Mouse (Mus musculus): ENCODE data around the gene Zfp618. TPM values are rescaled to one million over a fixed set of nuclear protein-coding genes. Genes with fewer than 3 reads are reported as not detected.

Zfp618 gene
- polyA plus RNA-seq, 1 experiment from 2014 or later = 40.4 TPM

DNA sequence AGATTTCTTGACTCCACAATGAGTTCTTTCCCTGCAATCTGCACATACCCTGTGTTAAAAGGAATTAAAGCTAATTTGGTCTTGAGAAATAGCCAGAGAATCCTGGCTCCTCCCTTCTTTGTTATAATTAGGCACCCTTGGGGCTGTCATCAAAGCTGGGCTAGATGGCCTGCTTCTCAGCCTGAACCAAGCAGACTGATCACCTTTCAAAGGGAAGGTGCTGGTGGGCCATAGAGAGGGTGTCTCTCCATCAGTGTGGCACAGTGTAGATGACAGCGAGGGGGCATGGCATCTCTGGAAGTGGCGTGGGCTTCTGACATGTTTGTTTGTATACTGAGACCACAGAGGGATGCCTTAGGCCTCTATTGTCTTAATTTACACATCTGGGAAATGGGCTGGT is 9.5 kb downstream of the Zfp618 start:
- no peak overlapping the region for H3K4me3 ChIP-seq
- H3K27me3 ChIP-seq = no peaks in the 10 kb centered on the region
- WGBS = 80% methylated on average over 2 of the region's 2 CpGs
- H3K27ac ChIP-seq = no peak overlapping the region
- H3K9me3 ChIP-seq = no peaks in the 10 kb centered on the region
- no peaks in the 10 kb centered on the region for H3K36me3 ChIP-seq
- no peak overlapping the region for H3K4me2 ChIP-seq (replicated peaks)
- H3K9ac ChIP-seq = no peak overlapping the region
- no peak for ATAC-seq (ENCODE audit: insufficient number of reproducible peaks, insufficient read depth, low FRiP score, low TSS enrichment)
- H3K4me1 ChIP-seq = peaks cover 28% of the 10 kb centered on the region

DNA sequence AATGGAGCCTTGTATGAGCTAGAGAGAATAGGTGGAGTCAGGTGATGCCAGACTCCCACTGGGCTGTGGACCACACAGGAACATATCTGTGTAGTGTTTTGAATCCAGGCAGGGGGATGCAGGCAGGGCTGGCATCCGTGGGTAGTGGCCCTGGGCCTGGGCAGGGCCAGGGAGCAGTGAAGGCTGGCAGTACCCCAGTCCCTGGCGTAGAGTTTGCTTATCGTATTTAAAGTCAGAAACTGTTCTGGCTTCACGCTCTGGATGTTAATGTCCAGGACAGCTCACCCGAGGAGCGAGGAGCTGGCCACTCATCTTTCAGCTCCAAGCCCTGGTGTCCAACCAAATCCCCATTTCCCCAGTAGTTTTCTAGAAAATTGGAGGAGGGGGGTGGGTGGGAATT is 10.2 kb downstream of the Zfp618 start:
- no peak overlapping the region for H3K27ac ChIP-seq
- H3K4me3 ChIP-seq = no peak overlapping the region
- ATAC-seq (ENCODE audit: insufficient number of reproducible peaks, insufficient read depth, low FRiP score, low TSS enrichment) = no peak
- no peaks in the 10 kb centered on the region for H3K27me3 ChIP-seq
- no peak overlapping the region for H3K4me2 ChIP-seq (replicated peaks)
- 86% methylated on average over 6 of the region's 6 CpGs for WGBS
- no peak overlapping the region for H3K9ac ChIP-seq
- H3K36me3 ChIP-seq = no peaks in the 10 kb centered on the region
- H3K9me3 ChIP-seq = no peaks in the 10 kb centered on the region
- peaks cover 24% of the 10 kb centered on the region for H3K4me1 ChIP-seq

DNA sequence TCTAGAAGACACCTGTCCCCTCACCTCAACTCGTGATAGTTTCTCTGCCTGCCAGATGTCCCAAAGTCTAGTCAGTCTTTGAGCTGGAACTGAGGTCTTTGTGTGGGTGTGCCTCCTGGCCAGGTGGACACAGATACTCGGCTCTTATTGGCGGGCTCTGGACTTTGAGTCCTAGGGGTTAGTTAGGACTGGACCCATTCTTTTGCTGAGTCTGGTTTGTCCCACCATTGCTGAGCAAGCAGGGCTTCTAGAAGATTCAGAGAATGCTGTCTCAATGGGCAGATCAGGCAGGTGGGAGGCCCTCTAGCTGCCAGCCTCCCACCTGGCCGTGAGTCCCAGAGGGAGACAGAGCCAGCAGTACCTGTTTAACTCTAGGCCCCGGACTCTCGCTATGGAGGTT is 12.1 kb downstream of the Zfp618 start:
- WGBS = 87% methylated on average over 6 of the region's 6 CpGs
- Histone ChIP-seq H3K27me3 (no peaks in the 10 kb centered on the region), H3K4me3 (no peak overlapping the region), H3K27ac (no peak overlapping the region), H3K36me3 (no peaks in the 10 kb centered on the region), H3K9me3 (no peaks in the 10 kb centered on the region), H3K9ac (no peak overlapping the region), H3K4me2 (replicated peaks) (no peak overlapping the region), H3K4me1 (peaks cover 17% of the 10 kb centered on the region)
- no peak for ATAC-seq (ENCODE audit: insufficient number of reproducible peaks, insufficient read depth, low FRiP score, low TSS enrichment)

DNA sequence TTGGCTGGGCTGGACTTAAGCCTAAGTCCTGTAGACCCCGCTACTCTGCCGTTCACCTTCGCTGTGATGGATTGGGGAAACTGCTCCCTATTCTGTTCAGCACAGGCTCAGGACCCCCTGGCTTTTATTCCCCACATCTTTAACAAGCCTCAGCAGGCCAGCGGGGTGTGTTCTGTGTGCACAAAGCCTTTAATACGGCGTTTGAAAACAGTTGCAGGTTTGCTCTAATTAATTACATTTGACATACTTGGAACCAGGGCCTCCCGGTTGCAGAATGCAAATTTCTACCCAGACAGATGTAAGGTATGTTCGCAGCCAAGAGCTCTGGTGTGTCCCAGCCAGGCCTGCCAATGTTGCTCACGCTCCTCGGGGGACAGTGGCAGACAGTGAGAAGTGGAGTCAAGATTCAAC is 13.1 kb downstream of the Zfp618 start:
- Histone ChIP-seq H3K27ac (no peak overlapping the region), H3K27me3 (no peaks in the 10 kb centered on the region)

DNA sequence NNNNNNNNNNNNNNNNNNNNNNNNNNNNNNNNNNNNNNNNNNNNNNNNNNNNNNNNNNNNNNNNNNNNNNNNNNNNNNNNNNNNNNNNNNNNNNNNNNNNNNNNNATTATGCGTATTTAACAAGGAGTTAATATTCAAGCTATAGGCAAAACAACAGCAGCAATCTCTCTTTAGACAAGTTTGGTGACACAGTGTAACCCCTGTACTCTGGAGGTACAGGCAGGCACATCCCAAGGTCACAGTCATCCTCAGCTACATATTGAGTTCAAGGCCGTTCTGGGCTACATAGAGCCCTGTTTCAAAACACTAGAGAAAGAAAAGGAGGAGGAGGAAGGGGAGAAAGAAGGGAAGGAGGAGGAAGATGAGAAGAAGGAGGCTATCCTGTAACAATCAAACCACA is 16.2 kb downstream of the Zfp618 start:
- H3K9me3 ChIP-seq = no peaks in the 10 kb centered on the region
- 96% methylated on average over 2 of the region's 2 CpGs for WGBS
- H3K27ac ChIP-seq = no peak overlapping the region
- ATAC-seq (ENCODE audit: insufficient number of reproducible peaks, insufficient read depth, low FRiP score, low TSS enrichment) = no peak
- peaks cover 11% of the 10 kb centered on the region for H3K4me1 ChIP-seq
- H3K27me3 ChIP-seq = no peaks in the 10 kb centered on the region
- H3K36me3 ChIP-seq = no peaks in the 10 kb centered on the region
- no peak overlapping the region for H3K4me3 ChIP-seq
- no peak overlapping the region for H3K9ac ChIP-seq
- no peak overlapping the region for H3K4me2 ChIP-seq (replicated peaks)

More for the DNA sequence above, 13.1 kb downstream of the Zfp618 start:
- Histone ChIP-seq H3K4me2 (replicated peaks) (no peak overlapping the region), H3K9me3 (no peaks in the 10 kb centered on the region), H3K4me3 (no peak overlapping the region), H3K36me3 (no peaks in the 10 kb centered on the region), H3K9ac (no peak overlapping the region; the same call in 1 of the 2 replicates), H3K4me1 (peaks cover 17% of the 10 kb centered on the region)
- 51% methylated on average over 10 of the region's 10 CpGs for WGBS
- no peak for ATAC-seq (ENCODE audit: insufficient number of reproducible peaks, insufficient read depth, low FRiP score, low TSS enrichment)

DNA sequence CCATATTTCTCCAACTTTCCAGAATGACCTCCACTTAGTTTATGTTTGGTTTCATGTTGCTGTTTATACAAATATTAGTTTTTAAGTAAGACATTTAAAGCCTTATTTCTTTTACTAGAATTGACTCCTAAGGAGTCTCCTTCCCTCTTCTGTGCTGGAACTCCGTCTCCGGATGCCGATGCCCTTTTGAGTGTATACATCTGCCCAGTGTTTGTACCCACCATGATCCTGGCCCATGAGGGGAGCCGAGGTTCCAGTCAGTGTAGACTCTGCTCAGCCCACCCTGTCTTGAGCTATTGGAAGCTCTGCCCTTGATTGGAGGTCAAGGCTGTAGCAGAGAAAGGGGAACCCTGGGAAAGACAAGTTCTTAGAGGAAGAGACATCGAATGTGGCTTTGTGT is 18.2 kb downstream of the Zfp618 start:
- H3K27ac ChIP-seq = no peak overlapping the region
- H3K36me3 ChIP-seq = no peaks in the 10 kb centered on the region
- no peaks in the 10 kb centered on the region for H3K9me3 ChIP-seq
- no peak for ATAC-seq (ENCODE audit: insufficient number of reproducible peaks, insufficient read depth, low FRiP score, low TSS enrichment)
- H3K9ac ChIP-seq = no peak overlapping the region
- 94% methylated on average over 5 of the region's 5 CpGs for WGBS
- no peak overlapping the region for H3K4me3 ChIP-seq
- H3K4me2 ChIP-seq (replicated peaks) = no peak overlapping the region
- peaks cover 4% of the 10 kb centered on the region for H3K4me1 ChIP-seq
- no peaks in the 10 kb centered on the region for H3K27me3 ChIP-seq

DNA sequence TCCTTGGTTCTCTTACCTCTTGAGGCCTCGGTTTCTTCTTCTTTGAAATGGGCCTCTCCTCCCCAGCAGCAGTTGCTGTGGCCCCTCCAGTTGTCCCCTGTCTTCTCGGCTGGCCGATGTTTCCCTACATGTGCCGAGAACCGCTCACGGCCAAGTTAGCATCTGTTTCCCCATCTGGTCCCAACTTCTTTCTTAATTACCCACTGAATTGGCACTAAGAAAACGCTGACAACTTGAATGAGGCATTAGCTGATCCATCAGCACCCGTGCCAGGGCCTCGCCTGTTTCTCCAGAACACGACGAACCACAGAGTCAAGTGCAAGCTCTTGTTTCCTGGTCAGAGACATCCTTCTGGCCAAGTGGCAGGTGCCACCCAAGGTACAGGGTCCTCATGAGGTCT is 26.0 kb downstream of the Zfp618 start:
- WGBS = 86% methylated on average over 11 of the region's 11 CpGs
- no peak overlapping the region for H3K9ac ChIP-seq

DNA sequence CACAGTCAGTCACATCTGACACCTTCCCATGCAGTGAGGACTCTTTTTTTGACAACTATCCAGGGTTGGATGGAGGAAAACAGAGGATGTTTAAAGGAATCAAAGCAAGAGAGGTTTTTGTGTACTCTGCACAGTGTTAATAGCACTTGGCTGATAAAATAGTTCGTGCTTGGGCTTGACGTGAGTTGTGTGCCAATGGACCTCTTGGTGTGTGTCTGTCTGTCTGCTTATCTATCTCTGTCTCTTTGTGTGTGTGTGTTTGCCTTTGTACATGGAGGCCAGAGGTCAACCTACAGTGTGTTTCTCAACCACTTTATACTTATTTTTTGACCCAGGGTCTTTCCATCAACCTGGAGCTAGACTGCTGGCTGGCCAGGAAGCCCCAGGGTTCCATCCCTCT is 27.8 kb downstream of the Zfp618 start:
- H3K4me1 ChIP-seq = peaks cover 15% of the 10 kb centered on the region
- H3K9ac ChIP-seq = no peak overlapping the region
- H3K4me2 ChIP-seq (replicated peaks) = no peak overlapping the region
- 92% methylated on average over 2 of the region's 2 CpGs for WGBS
- 0 out of 2 replicates have a peak, but pooled peaks cover 11% of the 10 kb centered on the region for H3K36me3 ChIP-seq
- no peak overlapping the region for H3K27ac ChIP-seq
- no peak overlapping the region for H3K4me3 ChIP-seq
- no peaks in the 10 kb centered on the region for H3K9me3 ChIP-seq
- H3K27me3 ChIP-seq = no peaks in the 10 kb centered on the region
- no peak for ATAC-seq (ENCODE audit: insufficient number of reproducible peaks, insufficient read depth, low FRiP score, low TSS enrichment)

More for the DNA sequence above, 26.0 kb downstream of the Zfp618 start:
- Histone ChIP-seq H3K27ac (no peak overlapping the region), H3K9me3 (no peaks in the 10 kb centered on the region), H3K36me3 (0 out of 2 replicates have a peak, but pooled peaks cover 7% of the 10 kb centered on the region), H3K4me1 (no peaks in the 10 kb centered on the region), H3K27me3 (no peaks in the 10 kb centered on the region), H3K4me2 (replicated peaks) (no peak overlapping the region), H3K4me3 (no peak overlapping the region)
- ATAC-seq (ENCODE audit: insufficient number of reproducible peaks, insufficient read depth, low FRiP score, low TSS enrichment) = no peak

DNA sequence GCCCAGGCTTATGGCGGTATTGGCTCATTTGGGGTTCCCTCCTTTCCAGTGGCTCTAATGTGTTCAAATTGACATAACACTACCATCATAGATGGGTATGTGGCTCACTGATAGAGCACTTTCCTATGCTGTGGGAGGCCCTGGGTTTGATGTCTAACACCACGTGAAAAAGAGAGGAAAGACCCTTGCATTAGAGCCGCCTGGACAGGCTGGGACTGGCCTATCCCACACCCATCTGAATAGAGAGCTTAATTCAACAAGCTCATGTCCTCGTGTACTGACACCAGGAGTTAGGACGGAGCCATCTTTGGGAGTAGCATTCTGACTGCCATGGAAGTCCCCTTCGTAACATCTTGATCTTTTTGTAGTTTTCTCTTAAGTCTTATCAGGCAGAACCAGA is 32.2 kb downstream of the Zfp618 start:
- peak overlapping the region; percentile 77 for H3K27ac ChIP-seq
- no peak for ATAC-seq (ENCODE audit: insufficient number of reproducible peaks, insufficient read depth, low FRiP score, low TSS enrichment)

DNA sequence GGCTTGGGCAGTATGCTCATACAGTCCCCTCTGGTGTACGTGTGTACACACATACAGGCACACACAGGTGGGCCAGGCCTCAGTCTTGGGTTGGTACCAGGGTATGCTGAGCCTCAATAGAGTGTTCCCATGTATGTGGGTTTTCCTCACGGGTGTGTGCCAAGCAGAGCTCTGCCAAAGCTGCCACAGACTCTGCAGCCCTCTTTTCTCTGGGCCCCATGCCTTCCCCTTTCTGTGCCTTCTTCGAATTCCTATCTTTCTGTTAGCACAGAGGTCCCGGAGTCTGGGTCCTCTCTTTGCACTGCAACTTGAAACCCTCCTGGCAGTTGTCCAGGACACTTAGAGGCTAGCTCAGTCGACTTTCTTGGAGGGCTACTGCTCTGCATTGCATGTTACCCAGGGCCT is 33.1 kb downstream of the Zfp618 start:
- WGBS = 31% methylated on average over 5 of the region's 5 CpGs
- peak overlapping the region; percentile 77 for H3K27ac ChIP-seq
- peak overlapping the region; percentile 7; the same call in 1 of the 2 replicates for H3K9ac ChIP-seq
- no peaks in the 10 kb centered on the region for H3K27me3 ChIP-seq
- no peaks in the 10 kb centered on the region for H3K9me3 ChIP-seq
- H3K4me2 ChIP-seq (replicated peaks) = peak overlapping the region; percentile 17
- ATAC-seq (ENCODE audit: insufficient number of reproducible peaks, insufficient read depth, low FRiP score, low TSS enrichment) = peak; percentile 72
- no peak overlapping the region for H3K4me3 ChIP-seq
- H3K4me1 ChIP-seq = peaks cover 37% of the 10 kb centered on the region
- H3K36me3 ChIP-seq = 0 out of 2 replicates have a peak, but pooled peaks cover 4% of the 10 kb centered on the region

More for the DNA sequence above, 32.2 kb downstream of the Zfp618 start:
- Histone ChIP-seq H3K36me3 (0 out of 2 replicates have a peak, but pooled peaks cover 4% of the 10 kb centered on the region), H3K4me2 (replicated peaks) (no peak overlapping the region), H3K9ac (no peak overlapping the region), H3K4me1 (peaks cover 37% of the 10 kb centered on the region), H3K9me3 (no peaks in the 10 kb centered on the region), H3K4me3 (no peak overlapping the region), H3K27me3 (no peaks in the 10 kb centered on the region)
- 84% methylated on average over 6 of the region's 6 CpGs for WGBS

DNA sequence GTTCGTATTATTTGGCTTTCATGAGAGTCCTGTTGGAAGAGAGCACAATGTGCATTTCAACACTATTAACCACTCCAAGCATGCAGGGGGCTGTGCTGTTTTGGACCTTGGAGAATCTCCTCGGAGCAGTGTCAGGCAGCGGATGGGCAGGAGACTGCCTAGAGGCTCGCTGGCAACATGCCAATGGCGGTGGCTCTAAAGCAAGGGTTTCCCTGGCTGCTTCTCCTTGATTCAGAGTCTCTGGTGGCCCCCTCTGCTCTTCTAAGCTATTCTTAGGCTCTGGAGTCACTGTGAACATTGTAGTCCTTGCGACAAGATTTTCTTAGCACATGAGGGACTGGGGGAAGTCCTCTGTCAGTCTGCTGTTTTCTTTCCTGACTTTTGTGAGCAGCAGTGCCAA is 33.5 kb downstream of the Zfp618 start:
- no peaks in the 10 kb centered on the region for H3K9me3 ChIP-seq
- peak; percentile 33 for ATAC-seq (ENCODE audit: insufficient number of reproducible peaks, insufficient read depth, low FRiP score, low TSS enrichment)
- WGBS = 65% methylated on average over 6 of the region's 6 CpGs
- H3K27ac ChIP-seq = peak overlapping the region; percentile 77
- peak overlapping the region; percentile 7; the same call in 1 of the 2 replicates for H3K9ac ChIP-seq
- H3K4me2 ChIP-seq (replicated peaks) = peak overlapping the region; percentile 17; the same call in 1 of the 2 replicates
- no peak overlapping the region for H3K4me3 ChIP-seq
- H3K27me3 ChIP-seq = no peaks in the 10 kb centered on the region
- peaks cover 37% of the 10 kb centered on the region for H3K4me1 ChIP-seq
- 0 out of 2 replicates have a peak, but pooled peaks cover 4% of the 10 kb centered on the region for H3K36me3 ChIP-seq

DNA sequence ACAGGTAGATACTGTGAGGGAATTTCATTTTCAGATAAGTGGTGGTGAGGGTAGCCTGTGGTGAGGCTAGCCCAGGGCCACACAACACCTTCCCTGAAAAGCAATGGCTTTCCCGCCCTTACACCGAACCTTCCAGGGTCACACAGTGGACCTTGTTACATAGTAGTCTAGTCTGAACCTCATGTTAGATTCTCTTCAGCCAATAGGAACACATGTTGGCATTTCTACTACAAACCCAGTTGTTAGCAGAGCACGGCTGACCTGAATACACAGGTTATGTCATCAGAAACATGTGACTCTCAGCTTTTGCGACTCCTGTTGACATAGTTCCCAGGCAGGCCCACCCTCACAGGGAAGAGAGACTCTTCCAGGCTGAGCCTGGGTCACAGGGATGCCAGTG is 33.9 kb downstream of the Zfp618 start:
- Histone ChIP-seq H3K4me1 (peaks cover 37% of the 10 kb centered on the region), H3K36me3 (0 out of 2 replicates have a peak, but pooled peaks cover 4% of the 10 kb centered on the region), H3K27ac (peak overlapping the region; percentile 77), H3K27me3 (no peaks in the 10 kb centered on the region), H3K9ac (peak overlapping the region; percentile 7; the same call in 1 of the 2 replicates), H3K4me2 (replicated peaks) (no peak overlapping the region), H3K9me3 (no peaks in the 10 kb centered on the region), H3K4me3 (no peak overlapping the region)
- WGBS = 79% methylated on average over 4 of the region's 4 CpGs
- ATAC-seq (ENCODE audit: insufficient number of reproducible peaks, insufficient read depth, low FRiP score, low TSS enrichment) = no peak
